Mouse (Mus musculus): Measurements from ENCODE around the gene Emp3. TPM values are rescaled to one million over a fixed set of nuclear protein-coding genes. Genes with fewer than 3 reads are reported as not detected.

Emp3 gene
- polyA plus RNA-seq, 1 experiment from 2014 or later: 48.2 TPM

DNA sequence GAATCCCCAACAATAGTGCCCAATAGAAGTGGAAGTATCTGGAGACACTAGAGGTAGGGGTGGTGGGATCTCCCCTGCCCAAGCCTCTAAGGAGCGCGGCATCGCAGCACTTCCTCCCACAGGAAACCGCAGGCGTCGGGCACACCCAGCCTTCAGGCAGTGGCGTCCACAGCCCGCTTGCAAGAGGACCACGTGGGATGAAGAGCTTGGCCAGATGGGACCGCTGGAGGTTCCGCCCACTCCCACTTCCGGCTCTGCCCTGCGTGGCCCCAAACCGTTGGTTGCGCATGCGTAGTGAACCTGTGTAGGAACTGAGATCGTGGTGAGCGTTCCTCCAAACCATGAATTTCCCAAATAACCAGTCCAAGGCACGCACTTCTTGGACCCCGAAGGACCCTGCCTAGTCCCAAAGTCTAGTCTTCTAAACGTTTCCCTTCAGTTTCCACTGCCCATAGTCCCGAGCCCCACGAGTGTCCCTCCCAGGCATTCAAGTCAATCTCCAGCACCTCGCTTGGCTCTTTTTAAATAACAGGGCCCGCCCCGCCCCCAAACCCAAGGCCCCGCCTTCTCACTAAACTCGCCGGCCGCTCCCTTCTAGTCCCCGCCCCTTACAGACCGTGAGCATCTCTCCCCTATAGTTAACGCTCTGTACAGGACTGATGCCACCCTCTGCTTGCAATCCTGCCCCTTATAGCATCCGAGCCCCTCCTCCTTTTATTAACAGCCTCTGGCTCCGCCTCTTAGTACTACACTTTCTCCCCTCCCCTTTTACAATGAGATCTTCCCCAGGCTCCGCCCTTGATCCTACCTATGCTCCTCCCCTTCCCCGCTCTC is 1.9 kb upstream of the Emp3 start:
- H3K9me3 ChIP-seq (replicated peaks): no peaks in the 10 kb centered on the region
- peak overlapping the region; percentile 53 for H3K4me3 ChIP-seq (replicated peaks)
- peak; percentile 92 for ATAC-seq (ENCODE audit: low FRiP score)
- under 1% methylated on average over 37 of the region's 37 CpGs for WGBS
- H3K36me3 ChIP-seq: no peaks in the 10 kb centered on the region
- peaks cover 7% of the 10 kb centered on the region for H3K27me3 ChIP-seq (replicated peaks)
- peak overlapping the region; percentile 54 for H3K9ac ChIP-seq (replicated peaks)
- H3K4me1 ChIP-seq: peaks cover 21% of the 10 kb centered on the region
- peak overlapping the region; percentile 71 for H3K4me2 ChIP-seq
- peak overlapping the region; percentile 89 for H3K27ac ChIP-seq (replicated peaks)

DNA sequence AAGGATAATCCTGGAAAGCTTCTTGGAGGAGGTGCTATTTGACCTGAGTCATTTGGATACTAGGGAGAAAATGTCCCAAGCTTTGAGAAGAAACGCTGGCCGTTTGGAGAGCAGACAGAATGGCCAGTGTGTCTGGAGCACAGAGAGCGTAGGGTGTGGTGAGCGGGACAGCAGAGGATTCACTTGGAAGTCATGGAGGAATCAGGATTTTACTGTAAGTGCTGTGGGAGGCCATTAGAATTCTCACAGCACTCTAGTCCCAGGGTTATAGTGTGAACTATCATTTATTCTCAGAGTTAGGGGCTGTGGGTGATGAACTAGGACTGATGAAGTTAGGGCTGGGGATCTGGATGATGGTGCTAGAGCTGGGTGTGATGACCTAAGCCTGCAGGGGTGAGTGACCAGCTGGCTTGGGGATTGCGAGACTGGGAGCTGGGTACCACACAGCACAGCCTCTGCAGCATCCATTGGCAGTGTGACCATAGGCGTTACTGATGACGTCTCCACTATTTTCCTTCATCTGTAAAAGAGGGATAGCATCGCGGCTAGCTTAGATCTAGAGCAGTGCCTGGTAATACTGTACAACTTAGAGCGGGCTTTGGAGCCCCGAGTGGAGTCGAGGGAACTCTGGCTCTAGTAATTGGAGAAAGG is 871 bp upstream of the Emp3 start:
- peak overlapping the region; percentile 89 for H3K27ac ChIP-seq (replicated peaks)

DNA sequence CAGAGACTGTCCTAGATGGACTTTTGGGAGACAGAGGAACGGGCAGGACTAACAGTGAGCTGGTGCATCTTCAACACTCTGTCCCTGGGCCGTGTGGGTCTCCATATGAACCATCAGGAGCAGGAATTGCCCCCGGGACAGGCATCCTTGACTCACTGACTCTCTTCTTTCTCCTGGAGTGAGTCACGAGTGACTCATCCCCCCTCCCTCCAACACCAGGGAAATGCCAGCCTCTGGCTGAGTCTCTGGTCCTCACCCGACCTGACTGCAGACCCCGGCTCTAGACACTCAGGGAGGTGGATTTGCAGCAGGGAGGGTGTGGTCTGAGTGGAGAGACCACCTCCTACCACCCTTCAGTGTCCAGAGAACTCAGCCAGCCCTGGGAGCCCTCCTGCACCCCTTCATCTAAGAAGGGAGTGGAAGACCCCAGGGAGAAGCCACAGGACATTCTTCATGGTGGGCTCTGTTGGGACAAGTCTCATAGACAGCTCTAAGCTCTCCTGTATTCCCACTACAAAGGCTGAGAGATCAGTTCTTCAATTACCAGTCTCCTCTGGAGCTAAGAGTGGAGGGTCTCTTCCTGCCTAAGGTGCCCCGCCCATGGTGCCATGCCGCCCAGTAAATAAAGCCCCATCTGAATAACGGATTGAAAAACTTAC is 492 bp downstream of the Emp3 start:
- WGBS: 52% methylated on average over 9 of the region's 9 CpGs
- no peak for ATAC-seq (ENCODE audit: low FRiP score)
- Histone ChIP-seq H3K4me1 (peaks cover 42% of the 10 kb centered on the region), H3K9me3 (replicated peaks) (no peaks in the 10 kb centered on the region), H3K36me3 (no peaks in the 10 kb centered on the region), H3K9ac (replicated peaks) (peak overlapping the region; percentile 17; the same call in 1 of the 2 replicates), H3K27ac (replicated peaks) (peak overlapping the region; percentile 58), H3K27me3 (replicated peaks) (no peaks in the 10 kb centered on the region), H3K4me3 (replicated peaks) (peak overlapping the region; percentile 29), H3K4me2 (peak overlapping the region; percentile 35)

More for the DNA sequence above, 871 bp upstream of the Emp3 start:
- Histone ChIP-seq H3K4me2 (peak overlapping the region; percentile 71), H3K9me3 (replicated peaks) (no peaks in the 10 kb centered on the region), H3K36me3 (no peaks in the 10 kb centered on the region), H3K27me3 (replicated peaks) (no peaks in the 10 kb centered on the region), H3K9ac (replicated peaks) (no peak overlapping the region), H3K4me1 (peaks cover 29% of the 10 kb centered on the region), H3K4me3 (replicated peaks) (no peak overlapping the region)
- ATAC-seq (ENCODE audit: low FRiP score): no peak
- WGBS: 87% methylated on average over 12 of the region's 12 CpGs

DNA sequence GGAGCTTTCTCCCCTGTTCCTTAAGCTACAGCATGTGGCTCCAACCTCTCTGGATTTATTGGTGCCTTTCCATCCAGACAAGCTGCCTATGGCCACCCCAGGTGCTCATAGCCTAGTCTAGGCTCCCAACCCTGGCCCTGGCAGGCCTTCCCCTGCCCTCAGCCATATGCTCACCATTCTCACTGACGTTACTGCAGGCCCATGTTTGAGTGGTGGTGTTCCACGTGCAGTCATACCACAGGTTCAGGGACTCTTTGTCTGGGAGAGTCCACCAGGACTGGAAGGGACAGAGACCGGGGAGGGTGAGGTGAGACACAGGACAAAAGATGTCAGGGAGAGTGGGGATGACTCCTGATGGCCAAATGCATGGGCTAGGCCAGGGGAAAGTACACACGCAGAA is 1.4 kb downstream of the Emp3 start:
- H3K4me2 ChIP-seq: peak overlapping the region; percentile 35
- H3K4me1 ChIP-seq: peaks cover 42% of the 10 kb centered on the region
- H3K36me3 ChIP-seq: no peaks in the 10 kb centered on the region
- 0 out of 2 replicates have a peak overlapping the region, but pooled peaks have one; percentile 29 for H3K4me3 ChIP-seq (replicated peaks)
- 0 out of 2 replicates have a peak overlapping the region, but pooled peaks have one; percentile 0 for H3K9ac ChIP-seq (replicated peaks)
- ATAC-seq (ENCODE audit: low FRiP score): no peak
- H3K27ac ChIP-seq (replicated peaks): no peak overlapping the region
- H3K9me3 ChIP-seq (replicated peaks): no peaks in the 10 kb centered on the region
- no peaks in the 10 kb centered on the region for H3K27me3 ChIP-seq (replicated peaks)
- WGBS: 80% methylated on average over 4 of the region's 4 CpGs

DNA sequence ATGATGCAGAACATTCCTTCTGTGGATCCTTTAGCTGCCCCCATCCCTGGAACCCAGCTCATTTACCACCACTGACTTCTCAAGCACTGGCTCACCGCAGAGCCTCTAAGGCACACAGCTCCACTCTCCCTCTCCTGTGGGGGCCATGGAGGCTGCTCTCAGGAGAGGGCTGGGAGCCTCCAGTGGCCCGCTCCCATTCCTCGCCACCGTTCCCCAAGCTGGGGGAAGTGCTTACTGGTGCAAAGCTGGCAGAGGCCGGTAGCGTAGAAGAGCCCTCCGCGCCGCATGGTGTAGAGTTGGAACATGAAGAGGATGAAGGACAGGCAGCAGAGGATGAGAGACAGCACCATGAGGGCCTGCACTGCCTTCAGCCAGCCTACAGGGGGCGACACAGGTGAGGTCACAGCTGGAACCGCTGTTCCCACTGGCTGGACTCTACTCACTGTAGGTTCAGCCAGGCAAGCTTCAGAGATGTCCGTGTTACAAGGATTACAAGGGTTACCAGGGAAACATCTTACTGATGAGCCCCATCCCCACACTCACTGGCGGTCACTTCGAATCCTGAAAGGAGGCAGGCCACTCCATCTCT is 2.0 kb downstream of the Emp3 start:
- Histone ChIP-seq H3K36me3 (no peaks in the 10 kb centered on the region), H3K27me3 (replicated peaks) (no peaks in the 10 kb centered on the region), H3K9ac (replicated peaks) (no peak overlapping the region), H3K4me3 (replicated peaks) (no peak overlapping the region), H3K27ac (replicated peaks) (no peak overlapping the region), H3K4me2 (no peak overlapping the region), H3K9me3 (replicated peaks) (no peaks in the 10 kb centered on the region), H3K4me1 (peaks cover 37% of the 10 kb centered on the region)
- ATAC-seq (ENCODE audit: low FRiP score): no peak
- 72% methylated on average over 14 of the region's 14 CpGs for WGBS

DNA sequence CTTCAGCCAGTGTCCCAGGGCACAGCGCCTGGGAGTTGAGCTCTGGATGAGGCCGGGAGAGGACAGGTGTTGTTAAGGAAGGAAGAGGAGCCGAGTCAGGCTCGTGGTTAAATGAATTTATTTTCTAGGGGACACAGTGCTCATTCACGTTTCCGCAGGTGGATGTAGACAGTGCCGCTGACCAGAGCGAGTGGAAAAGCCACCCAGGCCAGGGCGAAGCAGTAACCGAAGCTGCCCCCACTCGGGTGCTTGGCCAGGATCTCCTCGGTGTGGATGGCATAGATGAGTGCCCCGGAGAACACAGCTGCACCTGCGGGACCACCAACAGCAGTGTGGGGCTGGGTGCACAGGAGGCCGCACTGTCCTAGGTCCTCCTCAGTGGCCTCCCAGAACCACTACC is 3.3 kb downstream of the Emp3 start:
- Histone ChIP-seq H3K9me3 (replicated peaks) (no peaks in the 10 kb centered on the region), H3K4me3 (replicated peaks) (no peak overlapping the region), H3K27me3 (replicated peaks) (no peaks in the 10 kb centered on the region), H3K36me3 (no peaks in the 10 kb centered on the region), H3K4me2 (no peak overlapping the region), H3K4me1 (peaks cover 30% of the 10 kb centered on the region), H3K27ac (replicated peaks) (peak overlapping the region; percentile 77; the same call in 1 of the 2 replicates), H3K9ac (replicated peaks) (peak overlapping the region; percentile 33; the same call in 1 of the 2 replicates)
- 86% methylated on average over 15 of the region's 15 CpGs for WGBS
- no peak for ATAC-seq (ENCODE audit: low FRiP score)

DNA sequence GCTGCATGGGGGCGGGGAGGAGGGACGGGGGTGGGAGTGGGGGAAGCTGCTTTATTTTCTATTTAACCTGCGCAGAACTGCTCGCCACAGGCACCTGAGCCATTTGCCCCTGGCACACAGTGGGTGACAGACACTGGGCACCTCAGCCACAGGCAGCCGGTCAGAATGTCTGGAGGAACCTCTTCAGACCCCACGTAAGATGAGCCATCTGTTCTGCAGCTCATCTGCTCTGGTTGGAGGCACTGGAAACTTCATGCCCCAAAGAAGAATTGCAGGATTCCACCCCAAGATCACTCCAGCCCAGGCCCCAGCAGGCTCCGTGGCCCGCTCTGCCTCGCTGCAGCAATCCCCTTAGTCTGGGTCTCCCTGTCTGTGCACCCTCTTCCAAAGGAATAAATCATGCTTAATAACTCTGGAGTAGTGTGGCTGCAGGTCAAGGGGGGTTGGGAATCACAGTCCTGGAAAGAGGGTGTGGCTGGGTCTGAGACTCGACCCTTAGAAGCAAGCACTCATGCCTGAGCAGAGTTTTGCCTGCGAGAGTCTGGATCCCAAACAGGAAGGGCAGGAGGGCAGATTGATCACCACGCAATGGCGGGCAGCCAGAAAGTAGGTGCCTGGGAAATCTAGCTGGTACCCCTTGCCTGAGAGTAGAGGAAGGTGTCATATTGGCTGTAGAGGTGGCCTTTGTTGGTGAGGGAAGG is 4.0 kb downstream of the Emp3 start:
- Histone ChIP-seq H3K9ac (replicated peaks) (peak overlapping the region; percentile 33), H3K36me3 (no peaks in the 10 kb centered on the region), H3K9me3 (replicated peaks) (no peaks in the 10 kb centered on the region), H3K4me3 (replicated peaks) (peak overlapping the region; percentile 19), H3K27me3 (replicated peaks) (no peaks in the 10 kb centered on the region), H3K4me2 (peak overlapping the region; percentile 49), H3K4me1 (peaks cover 23% of the 10 kb centered on the region), H3K27ac (replicated peaks) (peak overlapping the region; percentile 77)
- ATAC-seq (ENCODE audit: low FRiP score): peak; percentile 5; the same call in 1 of the 2 replicates
- 23% methylated on average over 13 of the region's 13 CpGs for WGBS

DNA sequence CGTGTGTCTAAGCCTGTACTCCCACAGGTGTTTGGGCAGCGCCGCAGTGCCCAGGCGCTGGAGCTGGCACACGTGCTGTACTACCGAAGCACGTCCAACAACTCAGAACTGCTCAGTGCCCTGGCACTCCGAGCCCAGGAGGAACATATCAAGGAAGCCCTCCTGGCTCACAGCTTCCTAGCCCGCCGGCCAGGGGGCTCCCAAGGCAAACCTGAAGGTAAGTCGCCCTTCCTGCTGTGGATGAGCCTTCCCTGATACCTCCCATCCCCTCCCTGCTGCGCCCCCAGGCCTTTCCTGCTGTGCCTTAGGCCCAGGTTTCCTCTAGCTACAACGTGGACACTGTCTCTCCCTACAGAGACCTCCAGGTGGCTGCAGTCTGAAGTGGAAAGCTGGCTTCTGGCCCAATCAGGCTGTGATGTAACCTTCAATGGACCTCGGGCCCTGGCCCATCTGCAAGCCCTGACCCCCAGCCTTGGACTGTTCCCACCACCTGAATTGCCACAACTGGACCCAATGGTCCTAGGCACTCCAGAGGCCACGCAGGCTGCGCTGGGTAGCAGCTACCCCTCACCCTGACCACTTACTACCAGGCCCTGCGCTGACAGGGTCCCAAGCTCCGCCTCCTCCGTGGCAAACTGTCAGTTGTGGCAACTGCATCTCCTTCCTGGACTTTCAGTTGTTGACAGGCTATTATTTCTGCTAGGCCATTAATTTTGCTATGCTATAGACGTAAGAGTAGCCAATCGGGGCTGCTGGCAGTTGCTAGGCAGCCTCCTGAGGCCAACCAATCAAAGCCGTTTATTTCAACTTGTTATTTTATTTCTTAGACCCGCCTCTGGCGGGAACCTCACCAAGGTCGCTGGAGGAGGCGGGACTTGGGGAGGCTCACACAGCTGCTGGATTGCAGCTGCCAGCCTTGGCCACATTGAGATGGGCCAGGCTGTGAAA is 4.9 kb downstream of the Emp3 start:
- H3K9ac ChIP-seq (replicated peaks): peak overlapping the region; percentile 33
- H3K9me3 ChIP-seq (replicated peaks): no peaks in the 10 kb centered on the region
- WGBS: 31% methylated on average over 26 of the region's 26 CpGs
- H3K4me1 ChIP-seq: peaks cover 22% of the 10 kb centered on the region
- H3K27ac ChIP-seq (replicated peaks): peak overlapping the region; percentile 77
- peak overlapping the region; percentile 19 for H3K4me3 ChIP-seq (replicated peaks)
- no peaks in the 10 kb centered on the region; the same call in 1 of the 2 replicates for H3K36me3 ChIP-seq
- peak; percentile 85 for ATAC-seq (ENCODE audit: low FRiP score)
- no peaks in the 10 kb centered on the region for H3K27me3 ChIP-seq (replicated peaks)
- H3K4me2 ChIP-seq: peak overlapping the region; percentile 49

DNA sequence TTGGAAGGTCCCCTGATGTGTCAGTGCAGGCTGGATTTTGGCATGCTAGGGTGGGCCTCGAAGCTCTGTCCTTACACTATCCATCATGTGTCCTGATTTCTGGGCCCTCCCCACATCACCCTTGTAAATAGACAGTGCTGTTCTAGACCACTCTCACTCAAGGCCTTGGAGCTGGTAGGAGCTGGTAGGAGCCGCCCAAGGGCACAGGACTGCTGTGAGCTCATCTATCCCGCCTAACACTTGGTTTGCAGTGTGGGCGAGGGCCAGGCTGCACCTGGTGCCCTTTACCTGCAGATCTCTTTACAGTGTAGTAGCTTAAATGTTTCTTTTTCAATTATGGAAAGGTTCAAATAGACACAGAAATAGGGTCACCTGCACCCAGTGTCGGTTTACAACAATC is 6.2 kb downstream of the Emp3 start:
- Histone ChIP-seq H3K4me3 (replicated peaks) (no peak overlapping the region), H3K27ac (replicated peaks) (no peak overlapping the region), H3K4me2 (no peak overlapping the region), H3K27me3 (replicated peaks) (no peaks in the 10 kb centered on the region), H3K9me3 (replicated peaks) (no peaks in the 10 kb centered on the region), H3K4me1 (peaks cover 22% of the 10 kb centered on the region), H3K36me3 (peaks cover 11% of the 10 kb centered on the region), H3K9ac (replicated peaks) (no peak overlapping the region)
- 91% methylated on average over 5 of the region's 5 CpGs for WGBS
- no peak for ATAC-seq (ENCODE audit: low FRiP score)

DNA sequence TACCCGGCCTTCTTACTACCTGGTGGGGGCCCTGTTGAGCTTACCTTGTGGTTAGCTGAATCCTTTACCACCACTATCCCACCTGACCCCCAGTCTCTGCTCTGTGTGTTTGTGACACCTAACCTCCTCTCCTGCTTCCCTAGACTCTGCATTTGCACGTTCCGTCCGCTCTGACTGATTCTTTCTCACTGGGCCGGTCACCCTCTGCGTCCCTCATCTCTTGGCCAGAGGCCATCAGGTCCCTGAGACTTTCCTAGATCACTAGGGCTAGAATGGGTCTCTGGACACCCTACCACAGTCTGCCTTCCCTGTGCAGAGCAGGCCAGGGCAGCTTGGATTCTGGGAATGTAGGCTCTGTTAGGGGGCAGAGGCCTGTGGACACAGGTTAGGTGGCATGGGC is 7.1 kb downstream of the Emp3 start:
- H3K4me3 ChIP-seq (replicated peaks): no peak overlapping the region

More for the DNA sequence above, 7.1 kb downstream of the Emp3 start:
- Histone ChIP-seq H3K4me1 (peaks cover 22% of the 10 kb centered on the region), H3K9me3 (replicated peaks) (no peaks in the 10 kb centered on the region), H3K9ac (replicated peaks) (no peak overlapping the region), H3K27ac (replicated peaks) (no peak overlapping the region), H3K27me3 (replicated peaks) (no peaks in the 10 kb centered on the region), H3K36me3 (peaks cover 20% of the 10 kb centered on the region), H3K4me2 (no peak overlapping the region)
- ATAC-seq (ENCODE audit: low FRiP score): no peak
- WGBS: 91% methylated on average over 6 of the region's 6 CpGs

Data from neural tube, embryonic 15.5 days (tissue).